In genomic region chr11:115608421-115609399, GRCm38 (mm10) we compare ENCODE assay signal across 16 mouse cellular contexts. TPM values are rescaled to one million over a fixed set of nuclear protein-coding genes. Genes with fewer than 3 reads are reported as not detected.
DNase-seq lines count a peak whose midpoint lies in the region; ATAC-seq and TF ChIP-seq lines count a peak whose summit lies in the region.
"Had no signal": no experiment of that assay in that cellular context is flagged by ENCODE, and none has a peak within 500 bp of the region (broad histone marks: within the 10 kb centered on the region; RNA-seq: fewer than 3 reads in every experiment).

No protein-coding gene starts in this region.

- no peak overlapping the region for H3K4me3 ChIP-seq in kidney, postnatal 0 days (replicated peaks; ENCODE audit: low read depth, low read length)
- H3K4me3 ChIP-seq in neural tube, embryonic 13.5 days, result no peak overlapping the region
- H3K4me3 ChIP-seq: embryonic facial prominence, embryonic 15.5 days; limb, embryonic 15.5 days had no signal

- no peak for TF ChIP-seq CTCF in kidney, postnatal 0 days (IDR thresholded peaks at IDR 0.05; ENCODE audit: low read depth)

- H3K9ac ChIP-seq in kidney, postnatal 0 days (ENCODE audit: low read depth, low read length), result no peak overlapping the region
- H3K9ac ChIP-seq in neural tube, embryonic 13.5 days, result 0 out of 2 replicates have a peak overlapping the region, but pooled peaks have one; percentile 3
- H3K9ac ChIP-seq: embryonic facial prominence, embryonic 15.5 days; limb, embryonic 15.5 days; lung, embryonic 14.5 days had no signal

- peaks cover 32% of the 10 kb centered on the region for H3K36me3 ChIP-seq in kidney, postnatal 0 days (ENCODE audit: insufficient read depth, low read length)
- peaks cover 50% of the 10 kb centered on the region for H3K36me3 ChIP-seq in neural tube, embryonic 13.5 days

- no peak overlapping the region for H3K4me2 ChIP-seq in kidney, postnatal 0 days (ENCODE audit: low read length)
- H3K4me2 ChIP-seq in neural tube, embryonic 13.5 days, result no peak overlapping the region
- H3K4me2 ChIP-seq: embryonic facial prominence, embryonic 15.5 days; limb, embryonic 15.5 days; lung, embryonic 14.5 days had no signal

- no peaks in the 10 kb centered on the region for H3K9me3 ChIP-seq in kidney, postnatal 0 days (replicated peaks; ENCODE audit: low read length)
- no peaks in the 10 kb centered on the region for H3K9me3 ChIP-seq in neural tube, embryonic 13.5 days
- H3K9me3 ChIP-seq: embryonic facial prominence, embryonic 15.5 days; limb, embryonic 15.5 days; megakaryocyte, embryonic 14.5 days had no signal

- 0 out of 2 replicates have a peak overlapping the region, but pooled peaks have one; percentile 13 for H3K27ac ChIP-seq in kidney, postnatal 0 days
- no peak overlapping the region for H3K27ac ChIP-seq in neural tube, embryonic 13.5 days (replicated peaks)
- H3K27ac ChIP-seq: embryonic facial prominence, embryonic 15.5 days; limb, embryonic 15.5 days had no signal

- no peak for ATAC-seq in kidney, postnatal 0 days (replicated peaks; ENCODE audit: low FRiP score, low read depth)
- ATAC-seq in neural tube, embryonic 13.5 days (ENCODE audit: low read depth), result no peak
- ATAC-seq: forebrain, embryonic 14.5 days had no signal

- no peaks in the 10 kb centered on the region for H3K27me3 ChIP-seq in kidney, postnatal 0 days (ENCODE audit: insufficient read depth, low read length)
- no peaks in the 10 kb centered on the region for H3K27me3 ChIP-seq in neural tube, embryonic 13.5 days
- H3K27me3 ChIP-seq: embryonic facial prominence, embryonic 15.5 days; limb, embryonic 15.5 days; megakaryocyte, embryonic 14.5 days had no signal

- peaks cover 16% of the 10 kb centered on the region; the same call in 1 of the 2 replicates for H3K4me1 ChIP-seq in kidney, postnatal 0 days (replicated peaks; ENCODE audit: insufficient read depth, low read length)
- peaks cover 35% of the 10 kb centered on the region for H3K4me1 ChIP-seq in neural tube, embryonic 13.5 days (replicated peaks)

- peak; percentile 79 to 80 for DNase-seq in cerebellum, postnatal 10 days
- no peak for DNase-seq in cerebellum, adult 8-10 months
- DNase-seq in kidney, postnatal 0 days (ENCODE audit: low spot score), result no peak
- no peak for DNase-seq in kidney, adult 8-10 months
- no peak for DNase-seq in neural tube, embryonic 10.5 days (ENCODE audit: extremely low spot score, low spot score)
- peak; percentile 78 for DNase-seq in retina, postnatal 1 day
- no peak for DNase-seq in ovary, postnatal 36 days (ENCODE audit: low spot score)
- DNase-seq: B cell, adult 2 months; kidney, postnatal 4 days; lung, embryonic 14.5 days; thymus, adult 2 months had no signal

- WGBS in kidney, postnatal 0 days, result 81% methylated on average over 23 of the region's 23 CpGs
- WGBS in neural tube, embryonic 13.5 days, result 82% methylated on average over 23 of the region's 23 CpGs

RNA-seq across cellular contexts. Expression of gene Mif4gd, which starts 4.1 kb away (rescaled TPM):
- 57.3 and 61.6 TPM in 2 replicates for polyA plus RNA-seq in kidney, postnatal 0 days (2015; fragmentation: Nextera tagmentation; extraction: Ambion mirVana)
- 12.0 and 12.5 TPM in 2 replicates for polyA plus RNA-seq in neural tube, embryonic 13.5 days (2015; fragmentation: Nextera tagmentation; extraction: Ambion mirVana)

RNA-seq across cellular contexts. Expression of gene Gga3, which starts 4.9 kb away (rescaled TPM):
- polyA plus RNA-seq in kidney, postnatal 0 days (2015; fragmentation: Nextera tagmentation; extraction: Ambion mirVana), result 10.8 and 11.1 TPM in 2 replicates
- polyA plus RNA-seq in neural tube, embryonic 13.5 days (2015; fragmentation: Nextera tagmentation; extraction: Ambion mirVana), result 36.1 and 36.4 TPM in 2 replicates

RNA-seq across cellular contexts. Expression of gene Mrps7, which starts 5.0 kb away (rescaled TPM):
- 92.9 and 93.7 TPM in 2 replicates for polyA plus RNA-seq in kidney, postnatal 0 days (2015; fragmentation: Nextera tagmentation; extraction: Ambion mirVana)
- 73.9 and 91.8 TPM in 2 replicates for polyA plus RNA-seq in neural tube, embryonic 13.5 days (2015; fragmentation: Nextera tagmentation; extraction: Ambion mirVana)

RNA-seq across cellular contexts. Expression of gene Slc25a19, which starts 19.4 kb away (rescaled TPM):
- 49.7 and 57.9 TPM in 2 replicates for polyA plus RNA-seq in kidney, postnatal 0 days (2015; fragmentation: Nextera tagmentation; extraction: Ambion mirVana)
- 33.0 and 37.5 TPM in 2 replicates for polyA plus RNA-seq in neural tube, embryonic 13.5 days (2015; fragmentation: Nextera tagmentation; extraction: Ambion mirVana)

RNA-seq across cellular contexts. Expression of gene Nup85, which starts 44.5 kb away (rescaled TPM):
- polyA plus RNA-seq in kidney, postnatal 0 days (2015; fragmentation: Nextera tagmentation; extraction: Ambion mirVana), result 74.6 and 94.9 TPM in 2 replicates
- 99.8 and 119 TPM in 2 replicates for polyA plus RNA-seq in neural tube, embryonic 13.5 days (2015; fragmentation: Nextera tagmentation; extraction: Ambion mirVana)

Comparison
In these comparisons a context has a peak if more than half of its experiments do, and no peak if none do; other contexts are left out.
1. DNase-seq: peak in cerebellum, postnatal 10 days (2 of 2) and retina, postnatal 1 day (single experiment); none in cerebellum, adult 8-10 months (single experiment), kidney, postnatal 0 days (single experiment), kidney, adult 8-10 months (0 of 2), neural tube, embryonic 10.5 days (single experiment) and ovary, postnatal 36 days (single experiment).